Mouse (Mus musculus): ENCODE results near the gene Foxp1. TPM values are rescaled to one million over a fixed set of nuclear protein-coding genes. Genes with fewer than 3 reads are reported as not detected.
A peak's percentile ranks its signal among the peaks of the same experiment; 100 is the strongest.

The Foxp1 gene
- total and polyA plus RNA-seq, 3 experiments: 16.1 to 42.0 TPM; not detected in 1

GRCm38 (mm10) chr6:98959333-98959732, 563.2 kb downstream of the Foxp1 start:
- peak; percentile 36 for DNase-seq (ENCODE audit: low read depth, low spot score)
- H3K36me3 ChIP-seq (ENCODE audit: control insufficient read depth in 1 of 2, insufficient read depth in 2 of 2, low read length in 2 of 2): peaks cover 0 to 2% of the 10 kb centered on the region in 2 experiments; a peak in 2 of 4 replicates
- no peak for TF ChIP-seq USF1 (IDR thresholded peaks at IDR 0.05; ENCODE audit: low read depth, low read length)
- no peak for TF ChIP-seq CHD1 (IDR thresholded peaks at IDR 0.05; ENCODE audit: low read depth, low read length)
- no peak for TF ChIP-seq ZNF384 (IDR thresholded peaks at IDR 0.05; ENCODE audit: low read depth, low read length)
- TF ChIP-seq KAT2A (conservative IDR thresholded peaks at IDR 0.05; ENCODE audit: low read depth, low read length): no peak
- TF ChIP-seq MAX (IDR thresholded peaks at IDR 0.05; ENCODE audit: low read length): no peak
- no peak overlapping the region for H3K9ac ChIP-seq (ENCODE audit: control insufficient read depth, low read depth, low read length, poor library complexity, severe bottlenecking)
- no peak overlapping the region for H3K27ac ChIP-seq (ENCODE audit: control insufficient read depth, low read depth, low read length)
- no peak overlapping the region for H3K4me3 ChIP-seq (ENCODE audit: control insufficient read depth in 1 of 2, insufficient read depth in 1 of 2, low read depth in 2 of 2, low read length in 2 of 2)
- H3K9me3 ChIP-seq (replicated peaks; ENCODE audit: insufficient read depth, low read length): no peaks in the 10 kb centered on the region
- no peaks in the 10 kb centered on the region for H3K27me3 ChIP-seq (ENCODE audit: control insufficient read depth in 1 of 2, insufficient read depth in 2 of 2, low read length in 2 of 2)
- H3K4me1 ChIP-seq (ENCODE audit: control insufficient read depth in 1 of 2, insufficient read depth in 2 of 2, low read length in 2 of 2): no peaks in the 10 kb centered on the region
- no peaks in the 10 kb centered on the region for H3K79me2 ChIP-seq (ENCODE audit: control insufficient read depth, insufficient read depth, low read length, poor library complexity)

GRCm38 (mm10) chr6:98956522-98957169, 565.9 kb downstream of the Foxp1 start:
- H3K9ac ChIP-seq (ENCODE audit: control insufficient read depth, low read depth, low read length, poor library complexity, severe bottlenecking): no peak overlapping the region
- H3K27ac ChIP-seq (ENCODE audit: control insufficient read depth, low read depth, low read length): no peak overlapping the region
- no peak overlapping the region for H3K4me3 ChIP-seq (ENCODE audit: control insufficient read depth in 1 of 2, insufficient read depth in 1 of 2, low read depth in 2 of 2, low read length in 2 of 2)
- no peaks in the 10 kb centered on the region for H3K9me3 ChIP-seq (replicated peaks; ENCODE audit: insufficient read depth, low read length)
- H3K79me2 ChIP-seq (ENCODE audit: control insufficient read depth, insufficient read depth, low read length, poor library complexity): no peaks in the 10 kb centered on the region
- DNase-seq (ENCODE audit: low read depth, low spot score): peak; percentile 26
- H3K27me3 ChIP-seq (ENCODE audit: control insufficient read depth in 1 of 2, insufficient read depth in 2 of 2, low read length in 2 of 2): no peaks in the 10 kb centered on the region
- H3K4me1 ChIP-seq (ENCODE audit: control insufficient read depth in 1 of 2, insufficient read depth in 2 of 2, low read length in 2 of 2): no peaks in the 10 kb centered on the region
- peaks cover 0 to 2% of the 10 kb centered on the region in 2 experiments; a peak in 2 of 4 replicates for H3K36me3 ChIP-seq (ENCODE audit: control insufficient read depth in 1 of 2, insufficient read depth in 2 of 2, low read length in 2 of 2)
- TF ChIP-seq RAD21 (IDR thresholded peaks at IDR 0.05; ENCODE audit: low read depth, low read length): peak; percentile 24
- no peak for TF ChIP-seq ETS1 (IDR thresholded peaks at IDR 0.05; ENCODE audit: low read depth, low read length)
- peak; percentile 38 for TF ChIP-seq SMC3 (IDR thresholded peaks at IDR 0.05; ENCODE audit: low read depth, low read length)
- peak; percentile 45 to 48 (median 47) for TF ChIP-seq CTCF (IDR thresholded peaks at IDR 0.05 in 2 of 3, conservative IDR thresholded peaks at IDR 0.05 in 1 of 3; ENCODE audit: control insufficient read depth in 1 of 3, insufficient read depth in 1 of 3, low read depth in 2 of 3, low read length in 3 of 3, poor library complexity in 1 of 3, severe bottlenecking in 1 of 3)

GRCm38 (mm10) chr6:98955706-98956105, 566.8 kb downstream of the Foxp1 start:
- no peaks in the 10 kb centered on the region for H3K27me3 ChIP-seq (ENCODE audit: control insufficient read depth in 1 of 2, insufficient read depth in 2 of 2, low read length in 2 of 2)
- TF ChIP-seq MAX (IDR thresholded peaks at IDR 0.05; ENCODE audit: low read length) (no peak), MXI1 (IDR thresholded peaks at IDR 0.05; ENCODE audit: low read depth, low read length) (no peak), TAL1 (IDR thresholded peaks at IDR 0.05; ENCODE audit: low read length) (no peak), NRF1 (IDR thresholded peaks at IDR 0.05; ENCODE audit: insufficient read depth, low read depth, low read length, poor library complexity, severe bottlenecking) (no peak), GABPA (IDR thresholded peaks at IDR 0.05; ENCODE audit: low read depth, low read length) (no peak), ZKSCAN1 (IDR thresholded peaks at IDR 0.05; ENCODE audit: low read depth, low read length) (no peak), USF2 (IDR thresholded peaks at IDR 0.05; ENCODE audit: borderline replicate concordance in 1 of 2, insufficient read depth in 1 of 2, low read depth in 1 of 2, low read length in 2 of 2) (no peak), MYB (IDR thresholded peaks at IDR 0.05; ENCODE audit: low read depth, low read length) (no peak), CHD1 (IDR thresholded peaks at IDR 0.05; ENCODE audit: low read depth, low read length) (no peak), POLR2AphosphoS2 (IDR thresholded peaks at IDR 0.05; ENCODE audit: low read length) (no peak), UBTF (IDR thresholded peaks at IDR 0.05; ENCODE audit: borderline replicate concordance, insufficient read depth, low read depth, low read length) (no peak), ZNF384 (IDR thresholded peaks at IDR 0.05; ENCODE audit: low read depth, low read length) (no peak), TCF12 (IDR thresholded peaks at IDR 0.05; ENCODE audit: low read depth, low read length) (no peak), HCFC1 (IDR thresholded peaks at IDR 0.05; ENCODE audit: low read depth, low read length) (no peak)
- H3K27ac ChIP-seq (ENCODE audit: control insufficient read depth, low read depth, low read length): no peak overlapping the region
- H3K79me2 ChIP-seq (ENCODE audit: control insufficient read depth, insufficient read depth, low read length, poor library complexity): no peaks in the 10 kb centered on the region
- DNase-seq (ENCODE audit: low read depth, low spot score): no peak
- no peaks in the 10 kb centered on the region for H3K9me3 ChIP-seq (replicated peaks; ENCODE audit: insufficient read depth, low read length)
- H3K36me3 ChIP-seq (ENCODE audit: control insufficient read depth in 1 of 2, insufficient read depth in 2 of 2, low read length in 2 of 2): peaks cover 0 to 2% of the 10 kb centered on the region in 2 experiments; a peak in 2 of 4 replicates
- H3K4me3 ChIP-seq (ENCODE audit: control insufficient read depth in 1 of 2, insufficient read depth in 1 of 2, low read depth in 2 of 2, low read length in 2 of 2): no peak overlapping the region
- no peaks in the 10 kb centered on the region for H3K4me1 ChIP-seq (ENCODE audit: control insufficient read depth in 1 of 2, insufficient read depth in 2 of 2, low read length in 2 of 2)
- H3K9ac ChIP-seq (ENCODE audit: control insufficient read depth, low read depth, low read length, poor library complexity, severe bottlenecking): no peak overlapping the region

All from MEL (cell line).